Mouse (Mus musculus): ENCODE measurements around the gene Trub2. TPM values are rescaled to one million over a fixed set of nuclear protein-coding genes. Genes with fewer than 3 reads are reported as not detected.

The Trub2 gene
- polyA plus RNA-seq, 1 experiment: 0.20 TPM

- peaks cover 23% of the 10 kb centered on the region for H3K4me1 ChIP-seq (ENCODE audit: control insufficient read depth)
- no peaks in the 10 kb centered on the region for H3K27me3 ChIP-seq (ENCODE audit: control insufficient read depth)
- H3K9me3 ChIP-seq (ENCODE audit: control insufficient read depth, low read length): no peaks in the 10 kb centered on the region
- TF ChIP-seq GATA1 (IDR thresholded peaks at IDR 0.05; ENCODE audit: low read length) (no peak), TAL1 (IDR thresholded peaks at IDR 0.05; ENCODE audit: low read length) (no peak)
- H3K36me3 ChIP-seq (ENCODE audit: control insufficient read depth): peaks cover under 1% of the 10 kb centered on the region; the same call in 1 of the 2 replicates
- no peak overlapping the region for H3K4me3 ChIP-seq (replicated peaks)
These were observed 31.1 kb upstream of the Trub2 start for GRCm38 (mm10) chr2:29819363-29819762.

- no peak overlapping the region for H3K4me3 ChIP-seq (replicated peaks)
- H3K4me1 ChIP-seq (ENCODE audit: control insufficient read depth): peaks cover 23% of the 10 kb centered on the region
- no peak for TF ChIP-seq GATA1 (IDR thresholded peaks at IDR 0.05; ENCODE audit: low read length)
- TF ChIP-seq TAL1 (IDR thresholded peaks at IDR 0.05; ENCODE audit: low read length): no peak
- H3K27me3 ChIP-seq (ENCODE audit: control insufficient read depth): no peaks in the 10 kb centered on the region
- H3K9me3 ChIP-seq (ENCODE audit: control insufficient read depth, low read length): no peaks in the 10 kb centered on the region
- peaks cover 3% of the 10 kb centered on the region; the same call in 1 of the 2 replicates for H3K36me3 ChIP-seq (ENCODE audit: control insufficient read depth)
These were observed 29.3 kb upstream of the Trub2 start for GRCm38 (mm10) chr2:29817426-29818232.

- no peaks in the 10 kb centered on the region for H3K9me3 ChIP-seq (ENCODE audit: control insufficient read depth, low read length)
- peaks cover 13% of the 10 kb centered on the region; the same call in 1 of the 2 replicates for H3K36me3 ChIP-seq (ENCODE audit: control insufficient read depth)
- H3K4me1 ChIP-seq (ENCODE audit: control insufficient read depth): peaks cover 20% of the 10 kb centered on the region
- H3K27me3 ChIP-seq (ENCODE audit: control insufficient read depth): no peaks in the 10 kb centered on the region
- TF ChIP-seq TAL1 (IDR thresholded peaks at IDR 0.05; ENCODE audit: low read length): no peak
- TF ChIP-seq GATA1 (IDR thresholded peaks at IDR 0.05; ENCODE audit: low read length): no peak
- no peak overlapping the region for H3K4me3 ChIP-seq (replicated peaks)
These were observed 27.5 kb upstream of the Trub2 start for GRCm38 (mm10) chr2:29815678-29816371.

GRCm38 (mm10) chr2:29803400-29803831, 15.1 kb upstream of the Trub2 start:
- no peaks in the 10 kb centered on the region for H3K9me3 ChIP-seq (ENCODE audit: control insufficient read depth, low read length)
- H3K4me1 ChIP-seq (ENCODE audit: control insufficient read depth): peaks cover 16% of the 10 kb centered on the region
- no peak for TF ChIP-seq GATA1 (IDR thresholded peaks at IDR 0.05; ENCODE audit: low read length)
- no peak for TF ChIP-seq TAL1 (IDR thresholded peaks at IDR 0.05; ENCODE audit: low read length)
- peak overlapping the region; percentile 66 for H3K4me3 ChIP-seq (replicated peaks)
- peaks cover 5% of the 10 kb centered on the region; the same call in 1 of the 2 replicates for H3K36me3 ChIP-seq (ENCODE audit: control insufficient read depth)
- peaks cover 43% of the 10 kb centered on the region for H3K27me3 ChIP-seq (ENCODE audit: control insufficient read depth)

- H3K36me3 ChIP-seq (ENCODE audit: control insufficient read depth): peaks cover 5% of the 10 kb centered on the region; the same call in 1 of the 2 replicates
- H3K27me3 ChIP-seq (ENCODE audit: control insufficient read depth): peaks cover 43% of the 10 kb centered on the region
- H3K9me3 ChIP-seq (ENCODE audit: control insufficient read depth, low read length): no peaks in the 10 kb centered on the region
- TF ChIP-seq TAL1 (IDR thresholded peaks at IDR 0.05; ENCODE audit: low read length): no peak
- TF ChIP-seq GATA1 (IDR thresholded peaks at IDR 0.05; ENCODE audit: low read length): no peak
- peaks cover 16% of the 10 kb centered on the region for H3K4me1 ChIP-seq (ENCODE audit: control insufficient read depth)
- H3K4me3 ChIP-seq (replicated peaks): peak overlapping the region; percentile 66
These were observed 14.5 kb upstream of the Trub2 start for GRCm38 (mm10) chr2:29802827-29803201.

GRCm38 (mm10) chr2:29802075-29802826, 13.9 kb upstream of the Trub2 start, which contains the start of gene Slc27a4:
Gene Slc27a4 (plus strand): TSS chr2:29802634.
- Histone ChIP-seq H3K4me3 (replicated peaks) (peak within 1 kb of the TSS; percentile 66), H3K4me1 (ENCODE audit: control insufficient read depth) (peaks cover 16% of the 10 kb centered on the region), H3K27me3 (ENCODE audit: control insufficient read depth) (peaks cover 43% of the 10 kb centered on the region), H3K36me3 (ENCODE audit: control insufficient read depth) (peaks cover 2% of the 10 kb centered on the region; the same call in 1 of the 2 replicates), H3K9me3 (ENCODE audit: control insufficient read depth, low read length) (no peaks in the 10 kb centered on the region)
- TF ChIP-seq TAL1 (IDR thresholded peaks at IDR 0.05; ENCODE audit: low read length) (no peak), GATA1 (IDR thresholded peaks at IDR 0.05; ENCODE audit: low read length) (no peak)

- Histone ChIP-seq H3K27me3 (ENCODE audit: control insufficient read depth) (no peaks in the 10 kb centered on the region), H3K36me3 (ENCODE audit: control insufficient read depth) (peaks cover 36% of the 10 kb centered on the region), H3K9me3 (ENCODE audit: control insufficient read depth, low read length) (no peaks in the 10 kb centered on the region)
These were observed 4.6 kb upstream of the Trub2 start for GRCm38 (mm10) chr2:29792772-29793487.

More at GRCm38 (mm10) chr2:29792772-29793487, 4.6 kb upstream of the Trub2 start:
- TF ChIP-seq TAL1 (IDR thresholded peaks at IDR 0.05; ENCODE audit: low read length) (no peak), GATA1 (IDR thresholded peaks at IDR 0.05; ENCODE audit: low read length) (no peak)
- Histone ChIP-seq H3K4me1 (ENCODE audit: control insufficient read depth) (peaks cover 15% of the 10 kb centered on the region), H3K4me3 (replicated peaks) (no peak overlapping the region)
